Mouse (Mus musculus) macrophage (primary cell): ENCODE results near the gene Gm37240. TPM values are rescaled to one million over a fixed set of nuclear protein-coding genes. Genes with fewer than 3 reads are reported as not detected.

Experiments
- H3K27ac ChIP-seq: fragments of 350-480 bp; formaldehyde crosslinking; 2 replicates; pipeline ENCODE4 v1.9.0; 2021
- H3K36me3 ChIP-seq: fragments of 350-480 bp; formaldehyde crosslinking; 2 replicates; pipeline ENCODE4 v1.9.0; 2021; ENCODE audit errors: inconsistent target
- H3K4me3 ChIP-seq: fragments of 350-480 bp; formaldehyde crosslinking; 2 replicates; pipeline ENCODE4 v1.9.0; 2021; ENCODE audit errors: inconsistent target
- H3K79me2 ChIP-seq: fragments of 350-480 bp; formaldehyde crosslinking; 2 replicates; pipeline ENCODE4 v1.9.0; 2021; ENCODE audit errors: inconsistent target
- WGBS: methylation state at CpG from one replicate; pipeline ENCODE4 v1.1.7; 2026; ENCODE audit warnings: inconsistent platforms; ENCODE audit not compliant: missing documents; 5-methylcytosine and 5-hydroxymethylcytosine counted together
- polyA plus RNA-seq: library from polyadenylated mRNA; stranded (reverse); fragments of 250-400 nt; gene quantifications from 3 replicates; pipeline ENCODE4 v1.2.4, GENCODE M21; 2018; ENCODE audit warnings: inconsistent platforms

Gene Gm37240
- polyA plus RNA-seq, 1 experiment from 2014 or later = not detected

- Histone ChIP-seq H3K79me2 (no peaks in the 10 kb centered on the region), H3K27ac (no peak overlapping the region), H3K4me3 (no peak overlapping the region), H3K36me3 (no peaks in the 10 kb centered on the region)
- 79% methylated on average over 4 of the region's 4 CpGs for WGBS
These were observed 833.8 kb downstream of the Gm37240 start for GRCm38 (mm10) chr3:85053526-85053925.

GRCm38 (mm10) chr3:85052196-85052595 lies 835.1 kb downstream of the Gm37240 start:
- WGBS = 100% methylated on average over 1 of the region's 1 CpGs
- Histone ChIP-seq H3K79me2 (no peaks in the 10 kb centered on the region), H3K4me3 (no peak overlapping the region), H3K36me3 (no peaks in the 10 kb centered on the region), H3K27ac (no peak overlapping the region)

GRCm38 (mm10) chr3:85048569-85048968 lies 838.7 kb downstream of the Gm37240 start:
- H3K79me2 ChIP-seq = no peaks in the 10 kb centered on the region
- 90% methylated on average over 5 of the region's 5 CpGs for WGBS
- no peak overlapping the region for H3K27ac ChIP-seq
- H3K36me3 ChIP-seq = no peaks in the 10 kb centered on the region
- no peak overlapping the region for H3K4me3 ChIP-seq

- Histone ChIP-seq H3K27ac (no peak overlapping the region), H3K4me3 (no peak overlapping the region), H3K36me3 (no peaks in the 10 kb centered on the region), H3K79me2 (no peaks in the 10 kb centered on the region)
- 97% methylated on average over 8 of the region's 8 CpGs for WGBS
These were observed 843.6 kb downstream of the Gm37240 start for GRCm38 (mm10) chr3:85043679-85044218.

GRCm38 (mm10) chr3:85042126-85042525 lies 845.2 kb downstream of the Gm37240 start:
- H3K79me2 ChIP-seq = no peaks in the 10 kb centered on the region
- WGBS = 96% methylated on average over 4 of the region's 4 CpGs
- H3K36me3 ChIP-seq = no peaks in the 10 kb centered on the region
- no peak overlapping the region for H3K27ac ChIP-seq
- no peak overlapping the region for H3K4me3 ChIP-seq

- Histone ChIP-seq H3K79me2 (no peaks in the 10 kb centered on the region), H3K4me3 (no peak overlapping the region), H3K36me3 (no peaks in the 10 kb centered on the region), H3K27ac (no peak overlapping the region)
- 89% methylated on average over 1 of the region's 1 CpGs for WGBS
These were observed 858.2 kb downstream of the Gm37240 start for GRCm38 (mm10) chr3:85029141-85029540.

GRCm38 (mm10) chr3:85024817-85025705 lies 862.3 kb downstream of the Gm37240 start:
- Histone ChIP-seq H3K27ac (no peak overlapping the region), H3K36me3 (no peaks in the 10 kb centered on the region), H3K79me2 (no peaks in the 10 kb centered on the region), H3K4me3 (no peak overlapping the region)
- 75% methylated on average over 6 of the region's 6 CpGs for WGBS

GRCm38 (mm10) chr3:85024237-85024636 lies 863.1 kb downstream of the Gm37240 start:
- Histone ChIP-seq H3K36me3 (no peaks in the 10 kb centered on the region), H3K4me3 (no peak overlapping the region), H3K79me2 (no peaks in the 10 kb centered on the region), H3K27ac (no peak overlapping the region)
- WGBS = 68% methylated on average over 2 of the region's 2 CpGs

- 34% methylated on average over 11 of the region's 11 CpGs for WGBS
- Histone ChIP-seq H3K27ac (no peak overlapping the region), H3K79me2 (no peaks in the 10 kb centered on the region), H3K36me3 (no peaks in the 10 kb centered on the region), H3K4me3 (no peak overlapping the region)
These were observed 864.5 kb downstream of the Gm37240 start for GRCm38 (mm10) chr3:85022800-85023199.

GRCm38 (mm10) chr3:85021816-85022215 lies 865.5 kb downstream of the Gm37240 start:
- Histone ChIP-seq H3K79me2 (no peaks in the 10 kb centered on the region), H3K4me3 (no peak overlapping the region), H3K36me3 (no peaks in the 10 kb centered on the region), H3K27ac (no peak overlapping the region)
- 99% methylated on average over 6 of the region's 6 CpGs for WGBS

- Histone ChIP-seq H3K27ac (no peak overlapping the region), H3K79me2 (no peaks in the 10 kb centered on the region), H3K36me3 (no peaks in the 10 kb centered on the region), H3K4me3 (no peak overlapping the region)
These were observed 867.2 kb downstream of the Gm37240 start for GRCm38 (mm10) chr3:85020137-85020536.

- H3K4me3 ChIP-seq = no peak overlapping the region
- no peaks in the 10 kb centered on the region for H3K79me2 ChIP-seq
- no peaks in the 10 kb centered on the region for H3K36me3 ChIP-seq
- H3K27ac ChIP-seq = no peak overlapping the region
- 94% methylated on average over 9 of the region's 9 CpGs for WGBS
These were observed 871.7 kb downstream of the Gm37240 start for GRCm38 (mm10) chr3:85015667-85016066.

GRCm38 (mm10) chr3:85012889-85013288 lies 874.4 kb downstream of the Gm37240 start:
- WGBS = 90% methylated on average over 6 of the region's 6 CpGs
- Histone ChIP-seq H3K79me2 (no peaks in the 10 kb centered on the region), H3K27ac (no peak overlapping the region), H3K4me3 (no peak overlapping the region), H3K36me3 (no peaks in the 10 kb centered on the region)

GRCm38 (mm10) chr3:85005257-85005656 lies 882.1 kb downstream of the Gm37240 start:
- H3K4me3 ChIP-seq = no peak overlapping the region
- H3K79me2 ChIP-seq = no peaks in the 10 kb centered on the region
- no peaks in the 10 kb centered on the region for H3K36me3 ChIP-seq
- 89% methylated on average over 2 of the region's 2 CpGs for WGBS
- no peak overlapping the region for H3K27ac ChIP-seq

GRCm38 (mm10) chr3:84988880-84989279 lies 898.4 kb downstream of the Gm37240 start:
- Histone ChIP-seq H3K4me3 (no peak overlapping the region), H3K79me2 (no peaks in the 10 kb centered on the region), H3K27ac (no peak overlapping the region), H3K36me3 (no peaks in the 10 kb centered on the region)
- 94% methylated on average over 4 of the region's 4 CpGs for WGBS
